Mouse (Mus musculus): ENCODE measurements around the gene 1190007I07Rik. TPM values are rescaled to one million over a fixed set of nuclear protein-coding genes. Genes with fewer than 3 reads are reported as not detected.
"Not testable (repeated sequence)": the region's sequence is repeated elsewhere in the genome, so short reads cannot be mapped to it uniquely, and the experiment has no call there.

The 1190007I07Rik gene
- total RNA-seq, 1 experiment from 2014 or later, result 28.0 TPM

DNA sequence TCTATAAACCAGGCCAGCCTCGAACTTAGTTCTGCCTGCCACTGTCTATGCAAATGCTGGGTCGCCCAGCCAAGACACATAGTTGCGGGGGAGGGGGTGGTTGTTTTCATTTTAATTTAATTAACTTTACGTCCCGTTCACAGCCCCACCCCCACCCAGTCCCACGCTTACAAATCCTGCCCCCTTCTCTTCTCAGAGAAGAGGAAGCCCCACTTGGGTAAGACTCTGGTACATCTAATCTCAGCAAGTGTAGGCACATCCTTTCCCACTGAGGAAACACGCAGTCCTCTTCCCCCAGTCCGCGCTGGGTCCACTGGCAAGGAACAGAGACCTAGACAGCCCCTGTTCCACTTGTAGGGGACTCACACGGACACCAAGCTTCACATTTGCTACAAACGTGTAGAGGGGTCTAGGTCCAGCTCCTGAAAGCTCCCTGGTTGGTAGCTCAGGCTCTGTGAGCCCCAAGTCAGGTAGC, 6.1 kb upstream of the 1190007I07Rik start:
- DNase-seq, result no peak

DNA sequence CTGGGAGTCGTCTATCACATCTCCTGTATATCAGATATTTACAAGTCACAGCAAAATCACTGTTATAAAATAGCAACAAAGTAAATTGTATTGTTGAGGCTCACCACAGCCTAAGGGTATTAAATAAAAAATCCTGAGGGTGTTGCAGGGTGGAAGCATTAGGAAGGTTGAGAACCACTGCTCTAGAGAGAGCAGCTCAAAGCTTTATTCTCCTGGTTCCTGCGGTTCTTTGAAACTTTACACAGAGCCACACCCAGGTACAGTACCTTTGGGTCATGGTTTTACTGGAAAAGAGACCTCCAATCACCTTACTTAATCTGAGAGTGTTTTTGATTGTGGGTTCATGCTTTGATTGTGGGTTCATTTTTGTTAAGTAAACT, 515 bp upstream of the 1190007I07Rik start:
- not testable (repeated sequence) for DNase-seq

DNA sequence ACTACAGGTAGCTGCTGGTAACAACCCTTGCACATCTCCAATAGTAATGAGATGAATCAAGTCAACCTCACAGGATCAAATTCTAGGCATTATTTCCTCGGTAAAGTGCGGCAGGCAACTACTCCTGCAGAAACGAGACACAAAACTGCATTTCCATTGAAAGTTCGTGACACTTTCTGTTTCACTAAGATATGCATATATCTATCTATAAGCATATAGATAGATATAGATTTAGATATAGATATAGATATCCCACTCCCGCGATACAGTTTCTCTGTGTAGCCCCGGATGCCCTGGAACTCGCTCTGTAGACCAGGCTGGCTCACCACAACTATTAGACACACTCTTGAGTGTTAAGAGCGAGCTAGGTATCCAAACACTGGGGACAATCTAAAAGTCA, 793 bp downstream of the 1190007I07Rik start:
- no peak for DNase-seq

DNA sequence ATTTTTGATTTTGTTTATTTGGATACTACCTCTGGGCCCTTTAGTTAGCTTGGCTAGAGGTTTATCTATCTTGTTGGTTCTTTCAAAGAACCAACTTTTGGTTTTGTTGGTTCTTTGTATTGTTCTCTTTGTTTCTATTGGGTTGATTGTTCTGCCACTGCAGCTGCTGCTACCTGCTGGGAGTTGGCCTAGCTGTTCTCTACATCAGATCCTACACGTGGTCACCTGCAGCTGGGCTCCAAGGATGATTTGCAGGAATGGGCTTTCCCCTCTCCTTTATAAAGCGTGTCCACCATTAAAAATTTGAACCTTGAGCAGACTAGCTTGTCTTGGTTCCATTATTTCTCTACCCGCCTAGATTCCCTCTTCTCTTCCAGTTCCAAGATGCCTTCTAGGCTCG, 28.6 kb downstream of the 1190007I07Rik start:
- not testable (repeated sequence) for DNase-seq

DNA sequence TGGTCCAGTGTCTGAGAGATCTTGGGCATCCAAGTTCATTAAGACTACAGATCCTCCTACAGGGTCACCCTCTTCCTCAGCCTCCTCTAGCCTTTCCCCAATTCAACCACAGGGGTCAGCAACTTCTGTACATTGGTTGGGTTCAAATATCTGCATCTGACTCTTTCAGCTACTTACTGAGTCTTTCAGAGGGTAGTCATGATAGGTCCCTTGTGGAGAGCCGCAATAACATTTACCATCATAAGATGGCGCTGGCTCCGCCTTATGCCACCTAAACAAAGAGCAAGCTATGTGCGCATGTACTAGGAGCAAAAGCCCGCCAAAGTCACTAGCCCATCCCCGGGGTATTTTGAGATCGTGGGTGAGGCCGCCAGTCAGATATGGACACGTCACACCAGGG, 33.4 kb downstream of the 1190007I07Rik start:
- not testable (repeated sequence) for DNase-seq

DNA sequence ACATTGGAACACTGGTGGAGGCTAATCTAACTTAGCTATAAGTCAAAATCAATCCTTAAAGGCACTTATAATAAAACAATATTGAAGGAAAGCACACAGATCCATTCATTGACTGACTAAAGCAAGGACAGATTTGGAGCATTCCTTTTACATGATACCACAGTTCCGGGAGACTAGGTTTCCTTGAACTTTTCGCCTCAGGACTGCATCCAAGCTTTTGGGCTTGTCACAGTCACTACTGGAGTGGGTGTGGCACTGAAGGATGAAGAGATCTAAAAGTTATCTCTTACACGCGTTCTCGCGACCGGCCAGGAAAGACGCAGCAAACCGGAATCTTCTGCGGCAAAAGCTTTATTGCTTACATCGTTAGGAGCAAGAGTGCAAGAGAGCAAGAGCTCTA, 51.9 kb downstream of the 1190007I07Rik start:
- not testable (repeated sequence) for DNase-seq

Other genes with a start within 250 kb of the 1190007I07Rik start
- gene Gm1553, start 130.6 kb downstream of the 1190007I07Rik start, total RNA-seq (2021), result not detected in 2 replicates
- gene Tdg, start 6.6 kb upstream of the 1190007I07Rik start, total RNA-seq (2021), result 35.7 and 36.6 TPM in 2 replicates
- 1.4 and 1.8 TPM in 2 replicates for gene Glt8d2, start 67.4 kb upstream of the 1190007I07Rik start, total RNA-seq (2021)
- 26.2 and 27.6 TPM in 2 replicates for gene Hcfc2, start 72.9 kb upstream of the 1190007I07Rik start, total RNA-seq (2021)
- gene Nfyb, start 140.9 kb upstream of the 1190007I07Rik start, total RNA-seq (2021), result 23.5 and 25.9 TPM in 2 replicates
- gene Txnrd1, start 210.7 kb upstream of the 1190007I07Rik start, total RNA-seq (2021), result 118 and 136 TPM in 2 replicates
- gene Eid3, start 243.4 kb upstream of the 1190007I07Rik start, total RNA-seq (2021), result 4.6 TPM in 2 replicates

All from adrenal gland, postnatal 25 days (tissue).